Mouse (Mus musculus): Measurements from ENCODE around the gene Enpp5.

Enpp5 gene

DNA sequence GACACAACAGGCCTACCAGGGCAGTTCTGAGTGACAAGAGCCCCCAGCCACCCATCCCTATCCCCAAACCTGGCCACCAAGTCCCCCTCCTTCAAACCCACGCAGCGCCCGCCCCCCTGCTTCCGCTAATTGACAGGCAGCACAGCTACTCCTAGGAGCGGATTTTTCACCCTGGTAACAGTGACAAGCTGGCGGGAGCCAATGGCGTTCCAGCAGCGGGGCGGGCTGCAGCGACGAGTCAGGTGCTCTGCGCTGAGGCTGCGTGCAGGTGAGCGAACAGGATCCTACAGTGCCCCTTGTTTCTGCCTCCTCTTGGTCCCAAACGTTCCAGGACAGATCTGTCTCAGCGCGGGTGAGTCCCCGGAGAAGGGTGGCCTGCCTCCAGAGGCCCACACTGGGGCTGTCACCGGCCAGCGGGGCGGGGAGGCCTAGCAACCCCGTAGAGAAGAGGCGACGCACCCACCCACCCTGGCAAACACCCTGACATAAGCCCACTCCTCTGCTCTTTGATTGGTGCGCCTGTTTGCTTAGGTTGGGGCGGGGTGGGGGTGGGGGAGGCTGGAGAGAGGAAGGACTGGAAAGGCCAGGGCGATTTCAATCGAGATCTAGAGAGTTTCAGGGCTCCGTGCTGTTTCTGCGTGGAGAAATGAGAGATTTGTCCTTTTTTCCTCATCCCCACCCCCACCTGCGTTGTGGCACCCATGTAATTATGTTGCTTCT is at the start of gene Enpp5:
Gene Enpp5, plus strand, starts transcription at position 183 of the 720 bp plus-strand sequence.
- peak; percentile 90 for DNase-seq

DNA sequence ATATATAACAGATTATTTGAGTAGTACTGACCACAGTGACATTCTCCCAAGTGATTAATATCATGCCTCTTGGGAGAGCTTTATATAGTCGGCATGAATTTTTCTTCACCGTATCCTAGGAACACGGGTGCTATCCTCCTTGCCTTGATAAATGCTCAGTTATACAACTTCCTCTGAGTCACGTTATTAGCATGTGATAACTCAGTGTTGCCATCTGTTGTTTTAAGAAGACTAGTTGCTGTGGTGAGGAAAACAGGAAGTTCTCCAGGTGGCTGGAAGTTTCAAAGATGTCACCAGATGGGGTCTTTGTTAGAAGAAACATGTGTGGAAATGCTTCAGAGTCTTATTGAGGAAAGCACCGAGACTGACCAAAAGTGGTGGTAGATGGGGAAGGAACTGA is 49.0 kb upstream of the Enpp5 start:
- DNase-seq = no peak

DNA sequence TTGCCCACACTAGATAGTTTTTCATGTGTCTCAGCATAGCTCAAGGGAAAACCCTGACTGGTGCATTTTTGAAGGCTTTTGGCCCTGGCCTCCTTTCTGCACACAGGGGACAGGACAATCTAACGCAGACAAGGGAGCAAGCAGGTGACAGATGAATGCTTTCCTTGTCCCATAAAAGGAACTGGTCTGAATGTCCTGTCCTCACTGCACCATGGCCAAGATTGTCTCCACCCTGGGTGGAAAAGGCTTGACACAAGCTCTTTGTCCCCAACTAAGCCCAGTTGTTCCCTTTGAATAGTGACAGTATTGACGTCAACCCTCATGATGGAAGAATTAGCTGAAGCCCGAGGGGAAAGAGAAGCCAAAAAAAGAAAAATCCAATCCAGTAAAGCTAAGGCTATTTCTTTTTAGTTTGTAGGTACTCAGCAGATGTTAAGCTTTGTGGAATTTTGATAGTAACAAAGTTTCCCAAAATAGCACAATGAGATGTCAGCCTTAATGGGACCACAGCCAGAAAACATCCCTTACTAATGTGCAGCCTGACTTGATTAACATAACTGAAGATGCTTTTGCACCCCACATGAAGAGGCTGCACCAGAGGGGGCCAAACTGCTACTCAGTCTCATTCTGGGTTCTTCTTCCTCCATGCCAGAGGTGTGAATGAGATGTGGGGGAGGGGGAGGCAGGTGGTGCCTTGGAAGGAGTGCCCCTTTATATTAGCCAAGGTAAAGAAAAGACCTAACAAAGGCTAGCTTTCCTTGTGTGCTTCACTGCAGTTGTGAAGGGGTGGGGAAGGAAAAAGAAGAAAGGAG is 47.6 kb upstream of the Enpp5 start:
- no peak for DNase-seq

DNA sequence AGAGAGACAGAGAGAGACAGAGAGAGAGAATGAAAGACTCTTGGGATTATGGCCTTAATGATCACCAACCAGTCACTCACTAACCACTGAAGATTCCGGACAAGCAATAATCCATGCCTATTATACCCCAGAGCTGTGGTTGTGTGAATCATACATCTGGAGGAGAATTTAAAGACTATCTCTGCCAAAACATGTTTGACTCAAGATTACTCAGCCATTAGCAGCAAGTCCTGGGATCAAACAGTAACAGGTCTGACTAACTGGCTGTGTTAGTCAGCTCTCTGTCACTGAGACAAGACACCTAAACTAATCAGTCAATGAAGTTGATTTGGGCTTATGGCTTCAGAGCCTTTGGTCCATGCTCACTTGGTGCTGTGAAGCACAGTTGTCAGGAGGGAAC is 43.6 kb upstream of the Enpp5 start:
- DNase-seq = no peak

DNA sequence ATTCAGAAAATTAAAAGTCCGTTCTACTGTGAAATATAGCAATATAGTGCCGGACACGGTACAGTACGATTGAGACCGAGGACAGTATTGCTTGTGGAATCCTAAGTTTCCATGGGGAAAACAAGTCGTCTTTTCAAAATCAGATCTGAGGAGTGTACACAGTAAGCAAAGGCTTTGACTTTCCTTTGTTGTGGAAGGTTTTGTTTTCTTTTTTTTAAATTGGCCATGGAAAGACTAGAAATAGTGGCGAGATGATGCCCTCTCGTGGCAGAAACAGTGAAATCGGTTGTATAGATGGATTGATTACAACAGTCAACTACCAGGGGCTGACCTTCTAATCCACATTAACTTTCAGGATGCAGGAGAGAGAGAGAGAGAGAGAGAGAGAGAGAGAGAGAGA is 40.0 kb upstream of the Enpp5 start:
- peak; percentile 64 for DNase-seq

DNA sequence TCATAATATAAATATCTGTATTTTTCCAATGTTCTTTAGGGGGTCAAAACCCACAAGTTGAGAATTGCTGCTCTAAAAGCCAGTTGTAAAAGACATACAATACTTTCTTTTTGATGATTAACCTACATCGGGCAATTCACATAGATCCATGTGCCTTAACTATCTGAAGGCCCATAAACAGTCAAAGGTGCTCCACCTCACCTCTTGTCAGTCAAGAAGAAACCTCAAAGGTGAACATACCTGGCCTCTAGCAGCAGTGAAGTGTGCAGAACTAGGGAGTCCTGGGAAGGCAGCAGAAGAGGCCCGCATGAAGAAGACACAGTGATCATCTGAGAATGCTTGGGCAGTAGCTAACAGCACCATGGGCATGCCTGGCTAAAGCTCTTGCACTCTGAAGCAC is 38.2 kb upstream of the Enpp5 start:
- DNase-seq = no peak

DNA sequence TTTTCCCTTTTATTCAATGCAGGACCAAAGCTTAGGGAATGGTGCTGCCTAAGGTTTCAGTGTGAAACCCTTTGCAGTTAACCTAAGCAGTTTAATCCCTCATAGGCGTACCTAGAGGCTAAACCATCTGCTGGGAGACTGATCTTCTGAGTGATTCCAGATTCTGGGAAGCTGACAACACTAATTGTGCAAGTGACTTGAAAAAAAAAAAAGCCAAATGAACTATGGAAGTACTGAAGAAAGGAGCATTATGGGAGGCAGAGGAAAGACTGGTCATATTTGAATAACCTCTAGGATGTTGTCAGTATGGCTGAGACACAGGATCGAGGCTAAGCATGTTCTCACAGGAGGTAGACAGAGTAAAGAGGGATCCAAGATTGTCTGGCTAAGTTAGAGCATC is 36.3 kb upstream of the Enpp5 start:
- no peak for DNase-seq

DNA sequence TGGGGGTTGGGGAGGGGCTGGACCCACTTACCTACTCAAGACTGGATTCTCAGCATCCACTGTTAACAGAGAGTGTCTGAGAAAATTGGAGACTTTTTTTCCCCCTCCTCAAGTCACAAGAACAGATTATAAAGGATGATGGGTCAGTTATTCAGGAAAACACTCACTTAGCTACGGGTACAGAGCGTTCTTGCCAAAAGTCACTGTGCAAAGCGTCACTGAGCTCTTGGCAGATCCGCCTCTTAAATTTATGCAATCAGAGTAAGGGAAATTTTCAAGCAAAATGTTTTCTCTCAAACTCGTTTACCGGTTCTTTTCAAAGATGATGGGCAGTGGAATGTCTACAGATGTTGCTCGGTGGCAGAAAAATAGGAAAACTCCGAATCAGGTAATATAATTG is 35.8 kb upstream of the Enpp5 start:
- DNase-seq = no peak

DNA sequence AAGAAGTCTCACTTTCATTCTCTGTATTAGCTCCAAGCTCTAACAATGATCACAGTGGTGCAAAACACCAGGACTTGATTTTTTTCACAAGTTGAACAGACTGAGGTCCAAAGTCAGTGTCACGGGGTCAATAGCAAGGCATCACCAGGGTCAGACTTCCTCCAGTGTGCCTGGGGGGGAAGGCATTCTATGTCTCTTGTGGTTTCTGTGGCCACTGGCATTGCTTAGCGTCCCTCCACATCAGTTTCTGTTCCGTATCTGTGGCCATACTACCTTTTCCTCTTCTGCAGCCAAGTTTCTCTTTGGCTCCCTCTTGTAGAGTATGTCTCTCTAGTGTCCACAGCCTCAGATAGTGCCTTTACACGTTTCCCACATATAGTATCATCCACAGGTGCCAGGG is 25.2 kb upstream of the Enpp5 start:
- DNase-seq = no peak

DNA sequence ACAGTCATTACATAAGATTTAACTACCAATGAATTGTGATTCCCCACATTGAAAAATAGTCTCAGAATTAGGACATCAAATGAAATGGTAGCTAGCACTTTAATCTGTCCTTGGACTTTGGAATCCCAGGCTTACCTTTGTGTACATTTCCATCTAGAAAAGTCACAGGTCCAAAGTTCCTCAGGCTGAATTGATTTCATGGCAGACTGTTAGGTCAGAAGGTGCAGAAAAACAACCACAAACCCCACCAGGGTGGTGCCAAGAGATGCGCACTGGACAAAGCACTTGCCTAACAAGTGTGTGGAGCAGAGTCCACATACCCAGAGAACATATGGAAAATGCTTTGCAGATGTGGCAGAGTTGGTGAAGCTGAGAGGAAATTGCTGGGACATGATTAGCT is 21.5 kb upstream of the Enpp5 start:
- DNase-seq = no peak

DNA sequence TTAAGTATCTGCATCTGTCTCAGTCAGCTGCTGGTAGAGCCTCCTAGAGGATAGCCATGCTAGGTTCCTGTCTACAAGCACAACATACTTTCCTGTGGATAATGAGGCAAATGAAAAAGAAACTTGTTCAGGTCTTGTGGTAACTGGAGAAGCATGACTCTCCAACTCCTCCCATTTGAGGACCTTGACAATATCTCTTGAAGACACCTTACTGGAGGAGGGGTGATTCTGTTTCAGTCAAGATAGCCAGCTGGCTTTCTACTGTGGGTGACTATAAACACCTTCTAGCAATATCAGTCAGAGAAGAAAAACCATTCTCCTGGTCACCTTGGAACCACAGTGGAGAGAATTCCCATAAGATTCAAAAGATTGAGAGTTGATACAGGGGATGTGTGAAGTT is 20.5 kb upstream of the Enpp5 start:
- DNase-seq = no peak

DNA sequence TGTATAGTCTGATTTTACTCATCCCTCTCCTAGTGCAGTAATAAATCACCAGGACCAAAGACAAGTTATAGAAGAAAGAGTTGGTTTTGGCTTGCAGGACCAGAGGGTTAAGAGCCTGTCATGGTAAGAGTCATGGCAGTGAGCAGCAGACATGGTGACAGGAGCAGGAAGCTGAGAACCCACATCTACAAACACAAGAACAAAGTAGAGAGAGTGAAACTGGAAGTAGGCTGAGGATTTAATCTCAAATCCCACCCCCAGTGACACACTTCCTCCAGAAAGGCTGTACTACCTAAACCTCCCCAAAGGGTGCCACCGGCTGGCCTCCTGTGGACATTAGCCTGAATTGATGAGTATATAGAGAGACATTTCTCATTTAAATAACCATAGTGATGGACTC is 17.8 kb upstream of the Enpp5 start:
- DNase-seq = no peak

DNA sequence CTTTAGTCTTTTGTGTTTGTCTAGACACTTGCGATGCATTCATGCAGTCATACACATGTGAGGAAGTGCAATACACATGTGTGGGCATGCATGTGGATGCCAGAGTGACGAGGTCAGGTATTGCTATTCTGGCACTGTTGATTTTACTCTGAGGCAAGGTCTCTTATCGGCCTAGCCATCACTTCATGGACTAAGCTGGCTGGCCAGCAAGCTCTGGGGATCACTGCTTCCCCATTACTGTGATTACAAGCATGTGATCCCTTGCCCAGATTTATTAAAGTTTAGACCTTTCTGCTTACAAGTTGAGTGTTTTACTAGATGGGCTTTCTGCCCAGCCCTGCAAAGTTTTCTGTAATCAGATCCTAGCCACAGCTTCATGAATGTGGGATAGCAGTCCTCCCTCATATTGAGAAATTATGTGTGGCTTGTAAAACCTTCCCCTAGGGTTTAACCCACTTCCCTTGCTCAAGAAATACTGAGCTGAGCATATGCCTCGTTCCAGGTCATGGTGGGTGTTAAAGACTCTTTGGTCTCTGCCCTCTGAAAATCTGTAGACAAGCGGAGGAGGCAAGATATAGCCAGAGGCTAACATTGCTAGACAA is 17.2 kb upstream of the Enpp5 start:
- DNase-seq = peak; percentile 18

DNA sequence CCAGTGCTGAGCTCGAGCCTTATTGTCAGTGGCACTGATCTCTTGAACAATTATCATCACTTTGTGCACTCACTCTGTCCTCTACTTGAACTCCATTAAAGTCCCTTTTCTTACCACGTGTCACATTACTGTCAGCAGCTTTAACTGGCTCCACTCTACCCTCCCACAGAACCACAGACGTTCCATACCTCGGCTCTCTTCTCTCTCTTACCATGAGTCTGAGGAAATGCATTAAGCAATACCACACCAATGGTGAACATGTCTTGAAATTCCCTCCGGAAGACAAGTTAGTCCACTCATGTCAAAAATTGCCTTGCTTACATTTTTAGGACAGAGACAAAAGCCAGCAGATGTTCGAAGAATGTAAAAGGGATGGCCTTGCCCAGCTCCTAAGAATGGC is 9.7 kb upstream of the Enpp5 start:
- DNase-seq = no peak

DNA sequence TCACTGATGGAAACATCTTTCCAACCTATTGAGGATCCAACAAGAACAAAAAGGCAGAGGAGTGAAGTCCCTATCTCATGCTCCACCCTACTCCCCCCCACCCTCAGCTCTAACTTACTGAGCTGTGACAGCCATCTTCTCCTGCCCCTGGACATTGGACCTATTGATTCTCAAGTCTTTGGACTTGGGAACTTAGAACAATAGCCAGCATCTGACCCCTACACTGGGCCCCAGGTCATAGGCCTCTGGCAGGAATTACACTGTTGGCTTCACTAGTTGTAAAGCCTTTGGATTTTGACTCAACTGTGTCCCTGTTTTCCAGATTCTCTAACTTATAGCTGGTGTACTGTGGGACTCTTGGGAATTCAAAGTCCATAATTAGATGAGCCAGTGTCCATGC is 6.9 kb upstream of the Enpp5 start:
- DNase-seq = no peak

DNA sequence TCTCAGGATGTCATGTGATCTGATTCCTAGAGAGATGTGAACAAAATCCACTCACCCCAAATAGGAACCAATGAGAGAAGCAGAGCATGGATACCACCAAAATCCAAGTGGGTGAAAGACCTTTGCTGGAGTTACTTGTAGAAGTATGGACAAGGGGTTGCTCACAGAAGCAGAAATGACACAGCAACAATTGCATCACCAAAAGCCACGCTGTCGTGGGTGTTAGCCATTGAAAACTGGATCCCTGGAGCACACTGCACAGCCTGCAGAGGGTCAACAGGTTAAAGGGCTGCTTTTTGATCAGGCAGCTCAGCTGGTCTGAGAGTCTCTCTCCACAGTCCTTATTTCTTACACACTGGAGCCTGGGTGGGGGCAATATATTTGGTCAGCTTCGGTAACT is 3.0 kb upstream of the Enpp5 start:
- DNase-seq = no peak

DNA sequence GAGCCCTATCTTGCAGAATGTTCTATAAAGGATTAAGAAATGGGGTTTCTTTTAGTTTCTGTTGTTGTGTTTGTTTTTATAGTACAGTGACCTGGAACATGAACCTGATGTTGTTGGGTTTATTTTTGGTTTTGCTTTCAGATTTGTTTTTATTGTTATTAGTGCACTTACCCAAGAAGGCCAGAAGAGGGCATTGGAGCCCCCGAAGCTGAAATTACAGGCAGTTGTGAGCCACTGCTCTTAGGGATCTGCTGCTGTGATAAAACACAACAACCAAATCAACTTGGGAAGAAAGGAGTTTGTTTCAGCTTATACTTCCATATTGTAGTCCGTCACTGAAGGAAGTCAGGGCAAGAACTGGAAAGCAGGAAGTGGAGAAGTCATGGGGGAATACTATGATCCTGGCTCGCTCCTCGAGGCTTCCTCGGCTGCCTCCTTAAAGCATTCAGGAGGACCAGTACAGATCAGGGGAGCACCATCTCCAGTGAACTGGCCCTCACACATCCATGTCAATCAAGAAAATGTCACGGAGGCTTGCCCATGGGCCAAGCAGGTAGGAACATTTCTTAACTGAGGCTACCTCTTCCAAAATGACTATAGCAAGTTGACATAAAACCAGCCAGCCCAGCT is 2.4 kb upstream of the Enpp5 start:
- DNase-seq = peak; percentile 41

DNA sequence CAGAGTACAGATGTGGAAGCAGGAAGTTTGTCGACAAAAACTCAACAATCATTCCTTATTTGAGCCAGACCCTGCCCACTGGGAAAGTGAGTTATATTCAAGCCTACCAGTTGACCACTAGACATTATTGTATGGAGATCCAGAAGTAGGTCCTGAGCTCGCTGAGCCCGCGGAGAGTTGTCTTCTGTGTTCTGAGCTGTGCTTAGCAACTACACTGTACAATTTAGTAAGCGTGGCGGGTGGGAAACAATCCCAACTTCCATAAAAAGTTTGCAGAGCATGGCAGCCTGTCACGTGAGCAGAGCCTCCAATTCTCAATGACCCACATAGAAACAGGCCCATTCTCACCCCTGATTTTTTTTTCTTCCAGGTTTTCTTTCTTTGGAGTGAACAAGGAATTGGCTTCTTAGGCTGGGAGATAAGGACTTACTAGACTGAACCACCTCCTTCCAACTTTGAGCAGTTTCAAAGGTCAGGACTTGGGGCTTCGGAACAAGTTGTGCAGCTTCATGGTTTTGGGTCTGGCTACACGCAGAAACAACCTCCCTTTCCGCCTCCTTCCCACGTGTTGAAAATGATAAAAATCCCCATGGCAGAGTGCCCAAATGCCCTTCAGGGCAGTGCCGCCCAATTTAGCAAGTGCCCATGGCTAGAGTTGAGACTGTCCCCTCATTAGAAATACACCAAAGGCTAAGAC is 1.3 kb upstream of the Enpp5 start:
- no peak for DNase-seq

DNA sequence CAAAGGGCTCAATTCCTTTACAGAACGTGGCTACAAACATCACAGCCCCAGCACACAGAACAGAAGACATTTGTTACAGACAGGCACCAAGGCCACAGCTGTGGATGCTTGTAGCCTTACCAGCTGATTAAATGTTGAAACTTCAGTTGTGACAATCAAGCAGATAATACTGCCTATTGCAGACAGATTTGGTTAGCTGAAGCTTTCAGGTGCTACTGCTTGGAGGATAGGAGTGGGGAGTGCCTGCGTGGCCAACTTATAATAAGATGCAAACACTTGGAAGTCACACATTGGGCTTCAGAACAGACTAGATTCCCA is 811 bp upstream of the Enpp5 start:
- no peak for DNase-seq

DNA sequence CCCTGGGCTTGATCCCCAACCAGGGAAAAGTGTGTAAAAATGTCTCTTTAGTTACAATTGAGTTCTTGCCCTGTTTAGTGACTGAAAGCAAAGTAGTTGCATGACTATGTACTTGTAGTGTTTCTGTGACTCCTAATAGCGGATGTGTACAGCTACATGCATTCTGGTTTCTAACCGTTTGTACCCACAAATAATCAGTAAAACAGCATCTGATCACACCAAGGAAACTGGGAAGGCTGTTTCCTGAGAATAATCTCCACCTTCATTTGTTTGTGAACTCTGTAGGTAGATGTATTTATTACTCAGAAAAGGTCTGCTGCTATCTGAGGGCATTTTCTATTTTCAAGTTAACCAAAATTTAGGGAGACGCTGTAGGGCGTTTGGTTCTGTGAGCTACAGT is 4.5 kb downstream of the Enpp5 start:
- no peak for DNase-seq

DNA sequence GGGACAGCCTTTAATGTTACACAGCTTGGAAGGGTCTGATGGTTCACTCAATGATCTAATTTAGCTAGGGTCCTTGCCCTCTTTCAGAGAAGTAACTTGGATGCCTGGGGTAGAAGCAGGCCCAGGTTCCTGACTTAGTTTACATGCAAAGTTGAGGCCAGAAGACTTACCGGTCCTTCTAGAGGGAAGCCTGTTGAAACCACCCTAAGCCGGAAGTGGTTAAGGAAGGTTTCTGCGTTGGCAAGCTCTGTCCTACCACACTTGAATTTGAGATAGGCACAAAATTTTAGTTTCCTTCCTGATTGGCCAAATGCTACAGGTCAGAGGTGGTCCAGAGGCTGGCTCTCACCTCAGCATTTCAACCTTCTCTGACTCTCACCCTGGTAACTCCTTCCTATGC is 9.6 kb downstream of the Enpp5 start:
- DNase-seq = no peak

DNA sequence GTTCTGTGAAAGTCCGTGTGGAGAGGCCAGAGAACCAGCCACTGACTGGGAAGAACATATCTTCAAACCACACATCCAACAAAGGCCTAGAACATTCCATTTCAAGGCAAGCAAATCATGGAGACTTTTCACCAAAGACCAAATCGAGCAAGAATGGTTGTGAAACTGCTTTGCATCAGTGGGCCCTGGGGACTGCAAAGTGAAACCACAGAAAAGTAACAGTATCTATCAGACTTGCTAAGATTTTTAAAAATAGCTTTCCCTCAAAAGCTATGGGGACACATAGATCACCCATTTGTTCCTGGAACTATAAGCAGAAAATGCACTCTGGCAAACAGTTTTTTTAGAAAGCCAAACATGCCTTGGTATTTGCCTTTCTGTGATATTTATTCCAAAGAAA is 12.3 kb downstream of the Enpp5 start:
- no peak for DNase-seq

DNA sequence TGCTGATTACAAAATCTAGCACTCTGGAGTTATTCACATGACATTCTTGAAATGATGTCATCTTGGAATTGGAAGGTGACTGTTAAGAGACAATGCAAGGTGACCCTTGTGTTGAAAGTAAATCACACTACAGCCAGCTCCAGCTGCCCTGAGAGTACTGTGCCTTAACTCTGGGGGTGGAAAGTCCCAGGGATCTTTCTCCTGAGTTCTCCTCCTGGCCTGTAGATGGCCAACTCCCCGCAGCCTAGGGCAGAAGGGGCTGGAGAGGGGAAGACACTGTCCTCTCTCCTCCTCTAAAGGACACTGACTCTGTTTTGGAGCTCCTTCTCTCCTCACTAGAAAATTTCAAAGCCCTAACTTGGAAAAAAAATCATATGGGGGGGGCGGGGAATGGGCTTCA is 12.9 kb downstream of the Enpp5 start:
- no peak for DNase-seq
